Mouse (Mus musculus) thymus, adult 2 months (tissue): ENCODE results near the gene Krt34. TPM values are rescaled to one million over a fixed set of nuclear protein-coding genes. Genes with fewer than 3 reads are reported as not detected.

Experiments used
- DNase-seq: peaks from one replicate; pipeline ENCODE4 v3.0.0; 2021
- H3K27ac ChIP-seq: fragments of 200-500 bp; 2 replicates; pipeline ENCODE4 v1.5.1; 2012; ENCODE audit warnings: low read length, control low read depth; ENCODE audit not compliant: control insufficient read depth, insufficient read depth
- H3K27me3 ChIP-seq: fragments of 200-500 bp; 2 replicates; pipeline ENCODE4 v1.6.1; 2012; ENCODE audit warnings: mild to moderate bottlenecking, low read length, moderate library complexity, mixed read lengths; ENCODE audit not compliant: control insufficient read depth, insufficient read depth
- H3K36me3 ChIP-seq: fragments of 200-500 bp; 2 replicates; pipeline ENCODE4 v1.6.1; 2012; ENCODE audit warnings: mild to moderate bottlenecking, low read length, moderate library complexity; ENCODE audit not compliant: control insufficient read depth, insufficient read depth
- H3K4me1 ChIP-seq: fragments of 200-500 bp; replicated peaks from 2 replicates; pipeline ENCODE4 v1.6.1; 2012; ENCODE audit warnings: low read length; ENCODE audit not compliant: control insufficient read depth, insufficient read depth
- H3K4me3 ChIP-seq: fragments of 200-500 bp; 2 replicates; pipeline ENCODE4 v1.5.1; 2012; ENCODE audit warnings: mild to moderate bottlenecking, low read length, control low read depth, moderate library complexity; ENCODE audit not compliant: control insufficient read depth, insufficient read depth
- CTCF ChIP-seq: fragments of 200-500 bp; IDR thresholded peaks from 2 replicates; pipeline ENCODE4 v1.5.1; 2012; ENCODE audit warnings: mild to moderate bottlenecking, control low read depth, low read length, moderate library complexity, borderline replicate concordance; ENCODE audit not compliant: control insufficient read depth, poor library complexity, insufficient read depth; ENCODE audit errors: extremely low read depth
- POLR2A ChIP-seq: fragments of 200-500 bp; IDR thresholded peaks from 2 replicates; pipeline ENCODE4 v1.6.1; 2012; ENCODE audit warnings: mild to moderate bottlenecking, low read length, control low read depth, moderate library complexity; ENCODE audit not compliant: control insufficient read depth, poor library complexity, insufficient read depth; ENCODE audit errors: extremely low read depth
- WGBS: fragments of 180-500 bp; shearing (Covaris S2); methylation state at CpG from one replicate; pipeline ENCODE4 v1.1.7; 2018; 5-methylcytosine and 5-hydroxymethylcytosine counted together
- polyA plus RNA-seq: library from polyadenylated mRNA; depleted of rRNA; stranded (reverse); fragments of >200 nt; gene quantifications from 2 replicates; pipeline ENCODE4 v1.2.3, GENCODE M21; 2012; rRNA removed

Gene Krt34
- not detected in 2 replicates for polyA plus RNA-seq

GRCm38 (mm10) chr11:100041454-100041853 is at the start of gene Krt34:
Krt34 (minus strand) TSS chr11:100041554.
- H3K4me1 ChIP-seq = no peaks in the 10 kb centered on the region
- 92% methylated on average over 6 of the region's 6 CpGs for WGBS
- no peak within 1 kb of the TSS for H3K4me3 ChIP-seq
- no peak within 1 kb of the TSS for H3K27ac ChIP-seq
- no peak for DNase-seq
- no peaks in the 10 kb centered on the region for H3K36me3 ChIP-seq
- H3K27me3 ChIP-seq = no peaks in the 10 kb centered on the region
- TF ChIP-seq CTCF (no peak), POLR2A (no peak)

- Histone ChIP-seq H3K4me1 (no peaks in the 10 kb centered on the region), H3K27me3 (no peaks in the 10 kb centered on the region), H3K36me3 (no peaks in the 10 kb centered on the region), H3K4me3 (no peak overlapping the region), H3K27ac (no peak overlapping the region)
- no peak for DNase-seq
- TF ChIP-seq CTCF (no peak), POLR2A (no peak)
- WGBS = 67% methylated on average over 7 of the region's 7 CpGs
Measured at GRCm38 (mm10) chr11:100088378-100089025, 47.1 kb upstream of the Krt34 start.

GRCm38 (mm10) chr11:100087861-100088260 is 46.5 kb upstream of the Krt34 start, which contains the start of gene Krt32:
Krt32 (minus strand) TSS chr11:100088226.
- no peak within 1 kb of the TSS for H3K4me3 ChIP-seq
- 95% methylated on average over 10 of the region's 10 CpGs for WGBS
- H3K4me1 ChIP-seq = no peaks in the 10 kb centered on the region
- DNase-seq = no peak
- no peak for TF ChIP-seq CTCF
- TF ChIP-seq POLR2A = no peak
- H3K36me3 ChIP-seq = no peaks in the 10 kb centered on the region
- no peaks in the 10 kb centered on the region for H3K27me3 ChIP-seq
- H3K27ac ChIP-seq = no peak within 1 kb of the TSS

GRCm38 (mm10) chr11:100073873-100074272 is 32.5 kb upstream of the Krt34 start:
- Histone ChIP-seq H3K27ac (no peak overlapping the region), H3K4me1 (no peaks in the 10 kb centered on the region), H3K27me3 (no peaks in the 10 kb centered on the region), H3K4me3 (no peak overlapping the region), H3K36me3 (no peaks in the 10 kb centered on the region)
- WGBS = 50% methylated on average over 1 of the region's 1 CpGs
- TF ChIP-seq POLR2A = no peak
- no peak for TF ChIP-seq CTCF
- no peak for DNase-seq

GRCm38 (mm10) chr11:100067293-100068036 is 26.1 kb upstream of the Krt34 start:
- Histone ChIP-seq H3K4me3 (no peak overlapping the region), H3K4me1 (no peaks in the 10 kb centered on the region), H3K27ac (no peak overlapping the region), H3K36me3 (no peaks in the 10 kb centered on the region), H3K27me3 (no peaks in the 10 kb centered on the region)
- TF ChIP-seq POLR2A (no peak), CTCF (no peak)
- DNase-seq = no peak
- 86% methylated on average over 17 of the region's 17 CpGs for WGBS

- Histone ChIP-seq H3K27me3 (no peaks in the 10 kb centered on the region), H3K4me3 (no peak overlapping the region), H3K36me3 (no peaks in the 10 kb centered on the region), H3K27ac (no peak overlapping the region), H3K4me1 (no peaks in the 10 kb centered on the region)
- DNase-seq = no peak
- TF ChIP-seq CTCF (no peak), POLR2A (no peak)
- WGBS = 84% methylated on average over 12 of the region's 12 CpGs
Measured at GRCm38 (mm10) chr11:100066236-100067010, 25.1 kb upstream of the Krt34 start.
